Mouse (Mus musculus): ENCODE results near the gene Larp4b. TPM values are rescaled to one million over a fixed set of nuclear protein-coding genes. Genes with fewer than 3 reads are reported as not detected.

Gene Larp4b
- total RNA-seq, 2 experiments from 2014 or later: 73.2 to 76.8 TPM

GRCm38 (mm10) chr13:9170726-9171125 lies 77.0 kb downstream of the Larp4b start:
- DNase-seq (ENCODE audit: extremely low spot score in 1 of 2, low spot score in 1 of 2): no peak

- DNase-seq (ENCODE audit: extremely low spot score in 1 of 2, low spot score in 1 of 2): no peak
These were observed 79.7 kb downstream of the Larp4b start for GRCm38 (mm10) chr13:9173414-9173813.

- DNase-seq (ENCODE audit: extremely low spot score in 1 of 2, low spot score in 1 of 2): no peak
These were observed 81.5 kb downstream of the Larp4b start for GRCm38 (mm10) chr13:9175171-9175570.

GRCm38 (mm10) chr13:9178270-9178669 lies 84.6 kb downstream of the Larp4b start:
- no peak for DNase-seq (ENCODE audit: extremely low spot score in 1 of 2, low spot score in 1 of 2)

DNA sequence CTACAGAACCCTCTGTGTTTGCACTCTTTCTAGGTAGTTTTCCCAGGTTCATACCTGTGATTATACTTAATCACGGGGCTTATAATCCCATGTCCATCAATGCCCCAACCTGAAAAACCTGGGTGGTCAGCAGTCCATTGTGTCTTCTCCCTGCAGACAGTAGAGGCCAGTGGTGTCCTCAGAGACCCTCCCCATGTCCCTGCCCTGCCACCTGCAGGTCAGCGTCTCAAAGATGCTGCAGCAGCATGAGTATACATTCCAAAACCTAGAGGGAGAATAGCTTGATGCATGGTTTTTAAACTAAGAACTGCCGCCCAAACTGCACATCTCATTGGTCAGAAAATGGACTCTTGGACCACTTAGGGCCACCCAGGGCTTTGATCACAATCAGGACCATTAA lies 85.0 kb downstream of the Larp4b start:
- no peak for DNase-seq (ENCODE audit: extremely low spot score in 1 of 2, low spot score in 1 of 2)

- DNase-seq (ENCODE audit: extremely low spot score in 1 of 2, low spot score in 1 of 2): no peak
These were observed 86.5 kb downstream of the Larp4b start for GRCm38 (mm10) chr13:9180221-9180620.

DNA sequence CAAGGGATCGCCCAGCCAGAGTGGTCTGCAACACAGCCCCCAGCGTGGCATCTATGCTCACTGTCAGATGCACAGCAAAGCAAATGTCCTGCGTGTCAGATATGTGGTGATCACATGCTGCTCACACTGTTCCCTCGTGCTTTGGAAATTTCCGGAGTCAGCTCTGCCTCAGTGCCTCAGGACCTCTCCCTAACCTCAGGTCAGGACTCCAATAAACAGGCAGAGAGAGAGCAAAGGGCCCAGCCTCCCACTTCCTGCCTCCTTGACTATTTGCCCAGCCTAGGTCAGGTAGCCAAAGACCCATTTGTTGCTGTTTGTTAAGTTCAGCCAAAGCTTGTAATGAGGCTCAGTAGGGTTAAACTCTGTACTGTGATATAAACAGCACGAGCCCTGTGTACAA lies 87.4 kb downstream of the Larp4b start:
- no peak for DNase-seq (ENCODE audit: extremely low spot score in 1 of 2, low spot score in 1 of 2)

DNA sequence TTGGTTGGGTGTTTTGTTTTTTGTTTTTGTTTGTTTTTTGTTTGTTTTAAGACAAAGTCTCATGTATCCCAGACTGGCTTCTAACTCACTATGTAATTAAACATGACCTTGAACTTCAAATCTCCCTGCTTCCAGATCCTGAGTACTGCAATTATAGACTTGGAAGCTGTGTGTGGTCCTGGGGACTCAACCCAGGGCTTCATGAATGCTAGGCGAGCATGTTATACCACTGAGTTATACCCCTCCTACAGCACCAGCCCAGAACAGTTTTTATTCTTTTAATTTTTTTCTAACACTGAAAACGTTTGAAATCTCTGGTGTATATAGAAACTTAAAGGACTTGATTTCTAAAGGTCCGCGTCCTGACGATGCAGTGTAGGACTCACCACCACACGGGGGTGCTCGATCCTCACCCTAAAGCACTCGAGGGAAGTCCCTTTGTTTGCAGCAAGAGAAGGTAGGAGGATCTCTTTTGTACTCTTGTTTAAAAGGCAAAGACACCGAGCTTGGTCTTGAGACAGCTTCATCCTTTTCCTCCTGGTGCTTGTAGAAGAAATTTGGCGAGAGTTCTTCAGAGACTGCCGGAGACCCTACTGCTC lies 88.1 kb downstream of the Larp4b start:
- DNase-seq (ENCODE audit: extremely low spot score in 1 of 2, low spot score in 1 of 2): peak; percentile 61 to 92

- DNase-seq (ENCODE audit: extremely low spot score in 1 of 2, low spot score in 1 of 2): peak in 1 of 2 experiments; percentile 3
These were observed 90.6 kb downstream of the Larp4b start for GRCm38 (mm10) chr13:9184281-9184680.

- peak in 1 of 2 experiments; percentile 3 for DNase-seq (ENCODE audit: extremely low spot score in 1 of 2, low spot score in 1 of 2)
These were observed 91.0 kb downstream of the Larp4b start for GRCm38 (mm10) chr13:9184716-9185115.

DNA sequence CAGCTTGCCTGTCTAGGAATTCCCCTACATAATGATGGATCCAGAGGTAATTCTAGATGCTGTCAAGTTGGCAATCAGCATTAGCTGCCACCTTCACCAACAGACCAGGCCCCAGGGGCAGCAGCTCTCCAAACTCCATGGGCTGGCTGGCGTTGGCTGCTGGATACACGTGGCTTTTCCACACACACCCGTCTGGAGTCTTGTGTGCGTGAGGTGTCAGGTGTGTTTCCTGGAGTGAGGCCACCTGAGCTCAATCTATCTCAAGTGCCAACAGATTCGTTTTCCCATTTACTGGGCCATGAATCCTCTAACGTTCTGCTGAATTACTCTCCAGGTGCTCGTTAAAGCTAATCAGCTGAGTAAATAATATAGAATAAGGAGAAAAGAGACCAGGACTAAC lies 93.5 kb downstream of the Larp4b start:
- peak in 1 of 2 experiments; percentile 4 for DNase-seq (ENCODE audit: extremely low spot score in 1 of 2, low spot score in 1 of 2)

GRCm38 (mm10) chr13:9187566-9188530 lies 94.2 kb downstream of the Larp4b start:
- no peak for DNase-seq (ENCODE audit: extremely low spot score in 1 of 2, low spot score in 1 of 2)

- DNase-seq (ENCODE audit: extremely low spot score in 1 of 2, low spot score in 1 of 2): no peak
These were observed 95.8 kb downstream of the Larp4b start for GRCm38 (mm10) chr13:9189481-9189880.

DNA sequence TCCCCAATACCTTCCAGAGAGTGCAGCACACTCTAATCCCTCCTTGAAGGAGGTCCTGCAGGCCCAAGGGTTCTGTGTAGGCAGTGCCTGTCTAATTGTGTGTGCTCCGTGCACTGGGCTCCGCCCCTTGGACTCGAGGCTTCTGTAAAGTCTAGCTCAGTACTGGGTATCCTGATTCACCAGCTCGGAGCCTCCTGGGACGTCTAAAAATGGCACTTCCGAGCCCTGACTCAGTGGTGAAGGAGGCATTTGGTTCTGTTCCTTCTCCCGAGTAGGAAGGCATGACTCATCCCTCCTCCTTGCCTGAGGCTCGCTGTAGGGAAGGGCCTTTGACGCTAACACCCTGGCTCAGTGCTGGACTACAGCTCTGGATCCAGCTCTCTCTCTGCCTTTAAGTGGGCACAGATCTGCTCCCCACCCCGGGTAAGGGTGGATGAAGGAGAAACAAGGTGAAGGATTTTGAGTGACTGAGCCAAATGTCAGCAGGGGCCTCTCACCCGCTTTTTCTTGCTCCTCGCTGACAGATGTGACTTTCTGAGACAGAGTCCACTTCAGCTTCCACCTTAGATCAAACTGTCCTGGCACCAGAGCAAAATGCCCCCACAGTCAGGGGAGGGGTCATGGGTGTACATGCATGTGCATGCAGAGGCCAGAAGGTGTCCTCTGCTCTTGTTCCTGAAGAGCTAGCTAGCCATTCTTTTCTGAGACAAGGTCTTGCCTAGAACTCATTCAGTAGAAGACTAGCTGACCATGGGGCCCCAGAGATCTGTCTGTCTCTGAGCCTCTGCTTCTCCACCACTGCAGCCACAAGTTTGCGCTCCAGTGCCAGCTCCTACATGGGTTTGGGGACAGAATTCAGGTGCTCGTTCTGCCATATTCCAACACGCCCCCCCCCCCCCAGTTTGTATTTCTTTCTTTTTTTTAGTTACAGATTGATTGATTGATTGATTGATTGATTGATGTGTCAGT lies 97.8 kb downstream of the Larp4b start:
- DNase-seq (ENCODE audit: extremely low spot score in 1 of 2, low spot score in 1 of 2): peak in 1 of 2 experiments; percentile 26

DNA sequence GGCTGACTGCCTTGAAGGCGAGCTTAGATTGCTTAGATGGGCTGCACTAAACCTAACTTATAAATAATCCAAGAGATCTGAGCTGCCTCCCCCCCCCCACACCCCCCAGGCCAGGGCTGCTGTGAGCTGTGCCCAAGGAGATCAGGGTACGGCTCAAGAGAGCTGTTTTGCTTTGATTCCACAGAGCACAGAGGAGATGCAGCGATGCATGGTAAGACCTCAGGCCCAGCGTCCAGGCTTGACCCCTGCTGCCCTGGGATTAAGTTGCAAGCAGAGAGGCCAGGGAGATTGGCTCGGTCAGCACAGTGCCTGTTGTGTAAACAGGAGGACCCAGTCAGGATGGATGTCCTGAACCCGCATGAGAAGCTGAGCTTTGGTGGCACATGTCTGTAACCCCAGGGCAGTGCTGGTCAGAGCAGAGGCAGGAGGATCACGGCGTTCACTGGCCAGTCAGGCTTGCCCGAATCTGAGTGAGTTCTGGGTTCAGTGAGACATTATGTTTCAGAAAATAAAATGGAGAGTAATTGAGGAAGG lies 99.2 kb downstream of the Larp4b start:
- no peak for DNase-seq (ENCODE audit: extremely low spot score in 1 of 2, low spot score in 1 of 2)

GRCm38 (mm10) chr13:9194656-9195055 lies 101.0 kb downstream of the Larp4b start:
- no peak for DNase-seq (ENCODE audit: extremely low spot score in 1 of 2, low spot score in 1 of 2)

GRCm38 (mm10) chr13:9195565-9195964 lies 101.9 kb downstream of the Larp4b start:
- DNase-seq (ENCODE audit: extremely low spot score in 1 of 2, low spot score in 1 of 2): no peak

- DNase-seq (ENCODE audit: extremely low spot score in 1 of 2, low spot score in 1 of 2): no peak
These were observed 104.4 kb downstream of the Larp4b start for GRCm38 (mm10) chr13:9198106-9198505.

DNA sequence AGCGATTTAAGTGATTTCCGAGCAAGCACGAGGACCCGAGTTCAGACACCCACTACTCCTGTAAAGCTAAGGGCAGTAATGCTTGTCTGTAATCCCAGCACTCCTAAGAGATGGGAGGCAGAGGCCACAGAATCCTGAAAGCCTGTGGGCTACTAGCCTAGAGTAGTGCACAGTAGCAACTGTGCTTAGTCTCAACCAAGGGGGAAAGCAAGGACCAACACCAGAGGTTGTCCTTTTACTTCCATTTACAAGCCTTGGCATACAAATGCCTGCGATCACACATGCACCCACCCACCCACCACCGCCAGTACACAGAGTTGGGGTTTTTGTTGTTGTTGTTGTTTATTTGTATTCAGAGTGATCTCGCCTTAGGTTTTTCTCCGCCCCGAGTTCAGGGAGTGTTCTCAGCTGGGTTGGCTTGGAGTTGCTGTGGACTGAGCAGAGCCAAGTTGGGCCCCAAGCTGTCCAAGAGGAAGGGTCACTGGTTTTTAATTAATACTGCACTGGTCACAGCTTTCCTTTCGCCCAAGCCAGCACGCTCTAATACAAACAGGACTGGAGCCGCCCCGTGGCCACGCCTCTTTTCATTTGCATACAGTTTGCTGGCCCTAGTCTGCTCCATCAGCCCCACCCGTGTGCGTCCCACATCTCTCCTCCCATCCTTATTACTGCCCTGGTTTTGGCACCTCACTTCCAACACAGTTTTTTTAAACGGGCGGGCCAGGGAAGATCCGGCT lies 105.2 kb downstream of the Larp4b start:
- no peak for DNase-seq (ENCODE audit: extremely low spot score in 1 of 2, low spot score in 1 of 2)

DNA sequence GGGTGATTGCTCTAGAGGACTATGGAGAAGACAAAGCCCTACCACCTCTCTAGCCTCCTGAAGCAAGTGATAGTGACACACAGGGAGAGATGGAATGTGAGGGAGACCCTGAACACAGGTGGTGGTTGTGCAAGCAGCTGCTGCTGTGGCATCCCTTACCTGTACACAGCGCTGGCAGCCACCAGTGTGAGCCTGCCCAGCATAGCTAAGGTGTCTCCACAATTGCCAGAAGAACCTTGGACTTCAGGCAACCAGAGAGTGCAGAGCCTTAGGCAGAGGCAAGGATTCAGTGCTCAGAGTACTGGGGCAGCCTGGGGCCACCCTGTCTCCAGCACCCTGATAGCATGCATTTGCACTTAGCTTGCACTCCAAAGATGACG lies 105.8 kb downstream of the Larp4b start:
- no peak for DNase-seq (ENCODE audit: extremely low spot score in 1 of 2, low spot score in 1 of 2)
